Mouse (Mus musculus): Measurements from ENCODE around the gene Gm49384. TPM values are rescaled to one million over a fixed set of nuclear protein-coding genes. Genes with fewer than 3 reads are reported as not detected.

The Gm49384 gene
- total RNA-seq, 2 experiments from 2014 or later = 3.4 to 4.6 TPM

GRCm38 (mm10) chr12:69207926-69208325, 3.9 kb upstream of the Gm49384 start:
- no peak for DNase-seq (ENCODE audit: low spot score in 2 of 2)

GRCm38 (mm10) chr12:69207396-69207795, 3.3 kb upstream of the Gm49384 start:
- no peak for DNase-seq (ENCODE audit: low spot score in 2 of 2)

GRCm38 (mm10) chr12:69198985-69199384, 5.1 kb downstream of the Gm49384 start:
- no peak for DNase-seq (ENCODE audit: low spot score in 2 of 2)

GRCm38 (mm10) chr12:69198164-69198535, 5.9 kb downstream of the Gm49384 start, which contains the start of gene Dnaaf2:
Gene Dnaaf2 (minus strand): TSS chr12:69198429.
- peak; percentile 27 to 64 for DNase-seq (ENCODE audit: low spot score in 2 of 2)

GRCm38 (mm10) chr12:69197378-69198163, 6.5 kb downstream of the Gm49384 start:
- DNase-seq (ENCODE audit: low spot score in 2 of 2) = peak in 1 of 2 experiments; percentile 18

GRCm38 (mm10) chr12:69196444-69197377, 7.4 kb downstream of the Gm49384 start, which contains the start of gene Gm49383:
Gene Gm49383 (minus strand): TSS chr12:69197104.
- peak; percentile 63 to 64 for DNase-seq (ENCODE audit: low spot score in 2 of 2)

- DNase-seq (ENCODE audit: low spot score in 2 of 2) = no peak
Observed at GRCm38 (mm10) chr12:69192637-69193036, 11.4 kb downstream of the Gm49384 start.

GRCm38 (mm10) chr12:69191396-69191795, 12.7 kb downstream of the Gm49384 start:
- DNase-seq (ENCODE audit: low spot score in 2 of 2) = no peak

GRCm38 (mm10) chr12:69190522-69190921, 13.5 kb downstream of the Gm49384 start:
- DNase-seq (ENCODE audit: low spot score in 2 of 2) = no peak

- DNase-seq (ENCODE audit: low spot score in 2 of 2) = no peak
Observed at GRCm38 (mm10) chr12:69190074-69190473, 14.0 kb downstream of the Gm49384 start.

- no peak for DNase-seq (ENCODE audit: low spot score in 2 of 2)
Observed at GRCm38 (mm10) chr12:69186811-69187471, 17.1 kb downstream of the Gm49384 start.

GRCm38 (mm10) chr12:69185371-69185770, 18.7 kb downstream of the Gm49384 start:
- no peak for DNase-seq (ENCODE audit: low spot score in 2 of 2)

- DNase-seq (ENCODE audit: low spot score in 2 of 2) = peak in 1 of 2 experiments; percentile 26
Observed at GRCm38 (mm10) chr12:69184342-69185295, 19.4 kb downstream of the Gm49384 start.

- peak; percentile 97 to 99 for DNase-seq (ENCODE audit: low spot score in 2 of 2)
Observed at GRCm38 (mm10) chr12:69183583-69184308, 20.3 kb downstream of the Gm49384 start, which contains the start of the genes Rpl36al and Mgat2. Gene Rpl36al (minus strand): TSS chr12:69184083. Gene Mgat2 (plus strand): TSS chr12:69184157.

- DNase-seq (ENCODE audit: low spot score in 2 of 2) = no peak
Observed at GRCm38 (mm10) chr12:69181800-69182199, 22.3 kb downstream of the Gm49384 start.

GRCm38 (mm10) chr12:69179371-69179770, 24.7 kb downstream of the Gm49384 start:
- no peak for DNase-seq (ENCODE audit: low spot score in 2 of 2)

- no peak for DNase-seq (ENCODE audit: low spot score in 2 of 2)
Observed at GRCm38 (mm10) chr12:69177526-69177925, 26.5 kb downstream of the Gm49384 start.

GRCm38 (mm10) chr12:69175975-69176374, 28.1 kb downstream of the Gm49384 start:
- no peak for DNase-seq (ENCODE audit: low spot score in 2 of 2)

- no peak for DNase-seq (ENCODE audit: low spot score in 2 of 2)
Observed at GRCm38 (mm10) chr12:69171307-69171706, 32.8 kb downstream of the Gm49384 start.
